In the genomic region with DNA sequence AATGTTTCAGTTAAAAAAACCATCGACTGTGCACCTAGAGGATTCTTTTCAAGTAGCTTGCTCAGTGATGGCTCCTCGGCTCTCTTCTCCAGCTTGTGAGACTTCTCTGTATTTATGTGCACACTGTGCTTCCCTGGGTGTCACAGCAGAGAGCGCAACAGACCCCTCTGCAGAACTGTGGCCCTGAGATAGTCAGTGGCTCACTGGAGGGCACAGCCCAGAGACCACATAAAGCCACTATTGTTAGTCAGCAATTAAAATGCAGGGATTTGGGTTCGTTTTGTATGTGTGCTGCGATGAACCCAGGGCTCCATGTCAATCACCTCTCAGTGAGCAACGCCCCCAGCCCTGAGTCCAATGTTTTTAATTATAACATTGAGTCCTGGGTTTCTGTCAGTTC, we compare ENCODE assay signal across 13 mouse cellular contexts. TPM values are rescaled to one million over a fixed set of nuclear protein-coding genes. Genes with fewer than 3 reads are reported as not detected.
DNase-seq lines count a peak whose midpoint lies in the region; ATAC-seq lines count a peak whose summit lies in the region.
"Had no signal": no experiment of that assay in that cellular context is flagged by ENCODE, and none has a peak within 500 bp of the region (broad histone marks: within the 10 kb centered on the region; RNA-seq: fewer than 3 reads in every experiment).

No protein-coding gene starts in this region.

- no peak overlapping the region for H3K9ac ChIP-seq in neural tube, embryonic 12.5 days
- no peak overlapping the region for H3K9ac ChIP-seq in forebrain, embryonic 16.5 days (replicated peaks; ENCODE audit: low read depth, low read length)
- H3K9ac ChIP-seq in midbrain, embryonic 11.5 days (ENCODE audit: low read length) = no peak overlapping the region
- H3K9ac ChIP-seq in intestine, embryonic 16.5 days (ENCODE audit: low read depth, low read length) = no peak overlapping the region
- H3K9ac ChIP-seq: limb, embryonic 12.5 days; neural tube, embryonic 13.5 days had no signal

- peaks cover 22% of the 10 kb centered on the region for H3K4me1 ChIP-seq in neural tube, embryonic 12.5 days
- H3K4me1 ChIP-seq in forebrain, embryonic 16.5 days (replicated peaks; ENCODE audit: control insufficient read depth, insufficient read depth, low read length) = peaks cover 17% of the 10 kb centered on the region
- peaks cover 18% of the 10 kb centered on the region for H3K4me1 ChIP-seq in midbrain, embryonic 11.5 days (ENCODE audit: control insufficient read depth, insufficient read depth, low read length)
- peaks cover 13% of the 10 kb centered on the region for H3K4me1 ChIP-seq in intestine, embryonic 16.5 days (ENCODE audit: control insufficient read depth, insufficient read depth, low read length)

- H3K27ac ChIP-seq in neural tube, embryonic 12.5 days = no peak overlapping the region
- H3K27ac ChIP-seq in forebrain, embryonic 16.5 days (ENCODE audit: low read length) = peak overlapping the region; percentile 23; the same call in 1 of the 2 replicates
- H3K27ac ChIP-seq in midbrain, embryonic 11.5 days (ENCODE audit: low read depth, low read length) = peak overlapping the region; percentile 32
- no peak overlapping the region for H3K27ac ChIP-seq in intestine, embryonic 16.5 days (ENCODE audit: low read length)
- H3K27ac ChIP-seq: heart, adult 2 months; limb, embryonic 12.5 days; neural tube, embryonic 13.5 days had no signal

- 54% methylated on average over 6 of the region's 6 CpGs for WGBS in neural tube, embryonic 12.5 days
- 4% methylated on average over 6 of the region's 6 CpGs for WGBS in forebrain, embryonic 16.5 days
- WGBS in midbrain, embryonic 11.5 days = 38% methylated on average over 6 of the region's 6 CpGs
- WGBS in intestine, embryonic 16.5 days = 73% methylated on average over 6 of the region's 6 CpGs

- peaks cover 57% of the 10 kb centered on the region for H3K36me3 ChIP-seq in neural tube, embryonic 12.5 days
- peaks cover 40% of the 10 kb centered on the region for H3K36me3 ChIP-seq in forebrain, embryonic 16.5 days (ENCODE audit: control insufficient read depth, insufficient read depth)
- peaks cover 34% of the 10 kb centered on the region for H3K36me3 ChIP-seq in midbrain, embryonic 11.5 days (ENCODE audit: control insufficient read depth, insufficient read depth, low read length)
- H3K36me3 ChIP-seq in intestine, embryonic 16.5 days (ENCODE audit: control insufficient read depth, insufficient read depth, low read length) = peaks cover 20% of the 10 kb centered on the region

- DNase-seq in neural tube, embryonic 10.5 days (ENCODE audit: extremely low spot score, low spot score) = no peak
- DNase-seq in midbrain, embryonic 11.5 days (ENCODE audit: low spot score, missing footprints) = peak; percentile 88
- no peak for DNase-seq in thymus, postnatal 36 days
- DNase-seq in cerebellum, adult 18-20 months = no peak
- DNase-seq: cerebellum, postnatal 36 days; heart, adult 2 months; lung, adult 18-20 months; thymus, adult 18-20 months had no signal

- no peaks in the 10 kb centered on the region for H3K27me3 ChIP-seq in neural tube, embryonic 12.5 days (replicated peaks)
- no peaks in the 10 kb centered on the region for H3K27me3 ChIP-seq in forebrain, embryonic 16.5 days (replicated peaks; ENCODE audit: control insufficient read depth, insufficient read depth, low read length)
- no peaks in the 10 kb centered on the region for H3K27me3 ChIP-seq in midbrain, embryonic 11.5 days (ENCODE audit: control insufficient read depth, insufficient read depth, low read length)
- H3K27me3 ChIP-seq in intestine, embryonic 16.5 days (replicated peaks; ENCODE audit: control insufficient read depth, insufficient read depth, low read length) = no peaks in the 10 kb centered on the region
- H3K27me3 ChIP-seq: limb, embryonic 12.5 days; neural tube, embryonic 13.5 days had no signal

- peak; percentile 59; the same call in 1 of the 2 replicates for ATAC-seq in neural tube, embryonic 12.5 days (ENCODE audit: low FRiP score, low read depth)
- ATAC-seq in forebrain, embryonic 16.5 days = peak; percentile 66
- peak; percentile 86 for ATAC-seq in midbrain, embryonic 11.5 days (ENCODE audit: low FRiP score)
- ATAC-seq in intestine, embryonic 16.5 days = no peak

- no peak overlapping the region for H3K4me2 ChIP-seq in neural tube, embryonic 12.5 days (replicated peaks)
- H3K4me2 ChIP-seq in forebrain, embryonic 16.5 days (ENCODE audit: low read length) = no peak overlapping the region
- no peak overlapping the region for H3K4me2 ChIP-seq in midbrain, embryonic 11.5 days
- no peak overlapping the region for H3K4me2 ChIP-seq in intestine, embryonic 16.5 days (ENCODE audit: low read depth, low read length)
- H3K4me2 ChIP-seq: limb, embryonic 12.5 days; neural tube, embryonic 13.5 days had no signal

- 0 out of 2 replicates have a peak, but pooled peaks cover 3% of the 10 kb centered on the region for H3K9me3 ChIP-seq in neural tube, embryonic 12.5 days
- no peaks in the 10 kb centered on the region for H3K9me3 ChIP-seq in forebrain, embryonic 16.5 days (ENCODE audit: control insufficient read depth, low read length)
- H3K9me3 ChIP-seq in midbrain, embryonic 11.5 days (ENCODE audit: control insufficient read depth, low read length) = no peaks in the 10 kb centered on the region
- peaks cover 3% of the 10 kb centered on the region; the same call in 1 of the 2 replicates for H3K9me3 ChIP-seq in intestine, embryonic 16.5 days (ENCODE audit: control insufficient read depth, low read length)
- H3K9me3 ChIP-seq: limb, embryonic 12.5 days; neural tube, embryonic 13.5 days had no signal

- no peak overlapping the region for H3K4me3 ChIP-seq in neural tube, embryonic 12.5 days
- H3K4me3 ChIP-seq in forebrain, embryonic 16.5 days (replicated peaks; ENCODE audit: low read length) = no peak overlapping the region
- no peak overlapping the region for H3K4me3 ChIP-seq in midbrain, embryonic 11.5 days (ENCODE audit: low read depth, low read length)
- no peak overlapping the region for H3K4me3 ChIP-seq in intestine, embryonic 16.5 days (ENCODE audit: low read length)
- H3K4me3 ChIP-seq: heart, adult 2 months; limb, embryonic 12.5 days; neural tube, embryonic 13.5 days had no signal

RNA-seq across cellular contexts. Expression of a gene that starts 5.9 kb away (rescaled TPM):
- polyA plus RNA-seq in neural tube, embryonic 12.5 days (2016; fragmentation: Nextera tagmentation; extraction: Ambion mirVana) = 931 and 967 TPM in 2 replicates
- 740 and 764 TPM in 2 replicates for polyA plus RNA-seq in forebrain, embryonic 16.5 days (2015; fragmentation: Nextera tagmentation; extraction: Ambion mirVana)
- 1,099 and 1,119 TPM in 2 replicates for polyA plus RNA-seq in midbrain, embryonic 11.5 days (2014; fragmentation: Nextera tagmentation; extraction: Ambion mirVana)
- 829 and 857 TPM in 2 replicates for polyA plus RNA-seq in intestine, embryonic 16.5 days (2015; fragmentation: Nextera tagmentation; extraction: Ambion mirVana)

Comparison
In these comparisons a context has a peak if more than half of its experiments do, and no peak if none do; other contexts are left out.
1. H3K27ac ChIP-seq: peak in forebrain, embryonic 16.5 days (single experiment) and midbrain, embryonic 11.5 days (single experiment); none in neural tube, embryonic 12.5 days (single experiment) and intestine, embryonic 16.5 days (single experiment).